Mouse (Mus musculus) MEL (cell line): ENCODE data around the gene Clca3b. TPM values are rescaled to one million over a fixed set of nuclear protein-coding genes. Genes with fewer than 3 reads are reported as not detected.

Experiments
- DNase-seq: peaks from one replicate; pipeline ENCODE4 v3.0.0; 2011; ENCODE audit warnings: low read depth, low spot score
- H3K27ac ChIP-seq: 2 replicates; pipeline ENCODE4 v1.5.1; 2012; ENCODE audit warnings: low read depth, mild to moderate bottlenecking, control low read depth, low read length, moderate library complexity; ENCODE audit not compliant: control insufficient read depth
- H3K27me3 ChIP-seq, 2 experiments: fragments of 150-350 bp in 1 of 2; sonication (generic) in 1 of 2; 2 replicates each; pipeline ENCODE4 v1.6.1; 2012; ENCODE audit warnings: low read length in 2 of 2, mild to moderate bottlenecking in 2 of 2, improper control_type of control experiment in 1 of 2, moderate library complexity in 1 of 2; ENCODE audit not compliant: insufficient read depth in 2 of 2, control insufficient read depth in 1 of 2
- H3K36me3 ChIP-seq, 2 experiments: 2 replicates each; pipeline ENCODE4 v1.6.1; 2012 to 2014; ENCODE audit warnings: low read length in 2 of 2, improper control_type of control experiment in 1 of 2, inconsistent platforms in 1 of 2, mild to moderate bottlenecking in 1 of 2; ENCODE audit not compliant: insufficient read depth in 2 of 2, control insufficient read depth in 1 of 2
- H3K4me1 ChIP-seq, 2 experiments: fragments of 150-350 bp in 1 of 2; sonication (generic) in 1 of 2; 2 replicates each; pipeline ENCODE4 v1.6.1; 2012; ENCODE audit warnings: low read length in 2 of 2, improper control_type of control experiment in 1 of 2, mild to moderate bottlenecking in 1 of 2; ENCODE audit not compliant: insufficient read depth in 2 of 2, control insufficient read depth in 1 of 2
- H3K4me3 ChIP-seq, 2 experiments: fragments of 150-350 bp in 1 of 2; sonication (generic) in 1 of 2; 2 replicates each; pipeline ENCODE4 v1.5.1; 2012; ENCODE audit warnings: low read depth in 2 of 2, low read length in 2 of 2, mild to moderate bottlenecking in 2 of 2, moderate library complexity in 2 of 2, control low read depth in 1 of 2, improper control_type of control experiment in 1 of 2; ENCODE audit not compliant: control insufficient read depth in 1 of 2, insufficient read depth in 1 of 2
- H3K79me2 ChIP-seq: 2 replicates; pipeline ENCODE4 v1.6.1; 2012; ENCODE audit warnings: mild to moderate bottlenecking, low read length, moderate library complexity; ENCODE audit not compliant: control insufficient read depth, poor library complexity, insufficient read depth
- H3K9ac ChIP-seq: 2 replicates; pipeline ENCODE4 v1.6.1; 2012; ENCODE audit warnings: low read depth, mild to moderate bottlenecking, control low read depth, low read length, moderate library complexity; ENCODE audit not compliant: control insufficient read depth, poor library complexity, severe bottlenecking
- H3K9me3 ChIP-seq: fragments of 150-350 bp; sonication (generic); replicated peaks from 2 replicates; pipeline ENCODE4 v1.6.1; 2012; ENCODE audit warnings: mild to moderate bottlenecking, low read length, improper control_type of control experiment, moderate library complexity; ENCODE audit not compliant: insufficient read depth
- CTCF ChIP-seq, 3 experiments: IDR thresholded peaks in 2 of 3; conservative IDR thresholded peaks in 1 of 3; 2 replicates each; pipeline ENCODE4 v1.5.1; 2011 to 2012; ENCODE audit warnings: low read length in 3 of 3, low read depth in 2 of 3, mild to moderate bottlenecking in 2 of 3, improper control_type of control experiment in 1 of 3, inconsistent platforms in 1 of 3, mixed read lengths in 1 of 3, moderate library complexity in 1 of 3; ENCODE audit not compliant: control insufficient read depth in 1 of 3, insufficient read depth in 1 of 3, poor library complexity in 1 of 3, severe bottlenecking in 1 of 3
- EP300 ChIP-seq, 2 experiments: IDR thresholded peaks; 2 replicates each; pipeline ENCODE4 v1.6.1; 2011; ENCODE audit warnings: improper control_type of control experiment in 2 of 2, low read length in 2 of 2, low read depth in 1 of 2, mild to moderate bottlenecking in 1 of 2
- ETS1 ChIP-seq: IDR thresholded peaks from 2 replicates; pipeline ENCODE4 v1.6.1; 2012; ENCODE audit warnings: low read depth, mild to moderate bottlenecking, inconsistent platforms, low read length, improper control_type of control experiment, moderate library complexity
- GABPA ChIP-seq: IDR thresholded peaks from 2 replicates; pipeline ENCODE4 v1.6.1; 2012; ENCODE audit warnings: low read depth, mild to moderate bottlenecking, inconsistent platforms, low read length, improper control_type of control experiment, moderate library complexity
- GATA1 ChIP-seq: IDR thresholded peaks from 2 replicates; pipeline ENCODE4 v1.6.1; 2011; ENCODE audit warnings: low read depth, low read length, improper control_type of control experiment
- JUND ChIP-seq: IDR thresholded peaks from 2 replicates; pipeline ENCODE4 v1.6.1; 2011; ENCODE audit warnings: low read depth, mild to moderate bottlenecking, improper control_type of control experiment, low read length
- KAT2A ChIP-seq: conservative IDR thresholded peaks from 2 replicates; pipeline ENCODE4 v1.6.1; 2012; ENCODE audit warnings: low read depth, low read length, improper control_type of control experiment, inconsistent platforms
- MAX ChIP-seq: IDR thresholded peaks from 2 replicates; pipeline ENCODE4 v1.6.1; 2011; ENCODE audit warnings: low read length, improper control_type of control experiment
- MXI1 ChIP-seq: IDR thresholded peaks from 2 replicates; pipeline ENCODE4 v1.6.1; 2011; ENCODE audit warnings: mild to moderate bottlenecking, low read depth, low read length, improper control_type of control experiment
- MYB ChIP-seq: IDR thresholded peaks from 2 replicates; pipeline ENCODE4 v1.6.1; 2011; ENCODE audit warnings: mild to moderate bottlenecking, low read depth, low read length, improper control_type of control experiment
- MYC ChIP-seq: IDR thresholded peaks from 2 replicates; pipeline ENCODE4 v1.6.1; 2011; ENCODE audit warnings: low read depth, mild to moderate bottlenecking, low read length, improper control_type of control experiment, moderate library complexity
- NELFE ChIP-seq: IDR thresholded peaks from 2 replicates; pipeline ENCODE4 v1.6.1; 2011; ENCODE audit warnings: low read depth, low read length, improper control_type of control experiment
- POLR2A ChIP-seq, 2 experiments: IDR thresholded peaks; 2 replicates each; pipeline ENCODE4 v1.6.1; 2011 to 2012; ENCODE audit warnings: low read length in 2 of 2, mild to moderate bottlenecking in 2 of 2, control low read depth in 1 of 2, improper control_type of control experiment in 1 of 2, low read depth in 1 of 2, moderate library complexity in 1 of 2; ENCODE audit not compliant: control insufficient read depth in 1 of 2, insufficient read depth in 1 of 2, poor library complexity in 1 of 2
- POLR2AphosphoS5 ChIP-seq: IDR thresholded peaks from 2 replicates; pipeline ENCODE4 v1.6.1; 2012; ENCODE audit warnings: low read depth, borderline replicate concordance, mild to moderate bottlenecking, inconsistent platforms, low read length, moderate library complexity, mixed read lengths
- RAD21 ChIP-seq: IDR thresholded peaks from 2 replicates; pipeline ENCODE4 v1.6.1; 2011; ENCODE audit warnings: mild to moderate bottlenecking, low read depth, low read length, improper control_type of control experiment
- RCOR1 ChIP-seq: IDR thresholded peaks from 2 replicates; pipeline ENCODE4 v1.6.1; 2012; ENCODE audit warnings: low read depth, mild to moderate bottlenecking, inconsistent platforms, low read length, improper control_type of control experiment
- SIN3A ChIP-seq: IDR thresholded peaks from 2 replicates; pipeline ENCODE4 v1.6.1; 2012; ENCODE audit warnings: low read length, improper control_type of control experiment, inconsistent platforms
- SMC3 ChIP-seq: IDR thresholded peaks from 2 replicates; pipeline ENCODE4 v1.6.1; 2011; ENCODE audit warnings: low read depth, low read length, improper control_type of control experiment
- TAL1 ChIP-seq: IDR thresholded peaks from 2 replicates; pipeline ENCODE4 v1.6.1; 2012; ENCODE audit warnings: mild to moderate bottlenecking, inconsistent platforms, low read length, moderate library complexity, mixed read lengths
- TBP ChIP-seq: IDR thresholded peaks from 2 replicates; pipeline ENCODE4 v1.8.0; 2011; ENCODE audit warnings: low read depth, low read length, improper control_type of control experiment
- TCF12 ChIP-seq: IDR thresholded peaks from 2 replicates; pipeline ENCODE4 v1.6.1; 2014; ENCODE audit warnings: low read depth, mild to moderate bottlenecking, inconsistent platforms, low read length, improper control_type of control experiment, moderate library complexity
- ZC3H11A ChIP-seq: IDR thresholded peaks from 2 replicates; pipeline ENCODE4 v1.6.1; 2012; ENCODE audit warnings: low read depth, mild to moderate bottlenecking, inconsistent platforms, low read length, improper control_type of control experiment
- ZNF384 ChIP-seq: IDR thresholded peaks from 2 replicates; pipeline ENCODE4 v1.6.1; 2012; ENCODE audit warnings: low read depth, mild to moderate bottlenecking, inconsistent platforms, low read length, improper control_type of control experiment
- polyA plus RNA-seq, 2 experiments: library from polyadenylated mRNA; stranded (reverse) in 1 of 2; unstranded in 1 of 2; fragments of >175 nt in 1 of 2; fragments of >200 nt in 1 of 2; gene quantifications; 2 replicates each; pipeline versions ENCODE4 v1.2.1 to v1.2.4; 2012; ENCODE audit warnings: low replicate concordance in 2 of 2, low read depth in 1 of 2; ENCODE audit not compliant: insufficient read length in 2 of 2, insufficient read depth in 1 of 2, missing spikeins in 1 of 2
- total RNA-seq: library from RNA; depleted of rRNA; stranded (reverse); fragments of 300-350 nt; gene quantifications from 2 replicates; pipeline ENCODE4 v1.2.3, GENCODE M21; 2012

The Clca3b gene
- total and polyA plus RNA-seq, 3 experiments: 0.11 TPM; not detected in 2

- no peak overlapping the region for H3K9ac ChIP-seq
- no peaks in the 10 kb centered on the region for H3K79me2 ChIP-seq
- TF ChIP-seq EP300 (IDR thresholded peaks at IDR 0.05; ENCODE audit: low read depth in 1 of 2, low read length in 2 of 2) (no peak), CTCF (IDR thresholded peaks at IDR 0.05 in 2 of 3, conservative IDR thresholded peaks at IDR 0.05 in 1 of 3; ENCODE audit: control insufficient read depth in 1 of 3, insufficient read depth in 1 of 3, low read depth in 2 of 3, low read length in 3 of 3, poor library complexity in 1 of 3, severe bottlenecking in 1 of 3) (peak; percentile 56 to 82 (median 72)), ZC3H11A (peak; percentile 50), SMC3 (peak; percentile 76), RAD21 (peak; percentile 72), JUND (no peak)
- TF ChIP-seq, all 39 proteins: peak for 4
- Histone ChIP-seq H3K4me1 (peaks cover 2 to 3% of the 10 kb centered on the region in 2 experiments; a peak in 3 of 4 replicates), H3K9me3 (no peaks in the 10 kb centered on the region), H3K27ac (no peak overlapping the region), H3K4me3 (no peak overlapping the region), H3K27me3 (no peaks in the 10 kb centered on the region), H3K36me3 (peaks cover 0 to 7% of the 10 kb centered on the region in 2 experiments; a peak in 2 of 4 replicates)
- DNase-seq: peak; percentile 81
Observed at GRCm38 (mm10) chr3:144801861-144802260, 47.3 kb downstream of the Clca3b start.

- Histone ChIP-seq H3K9ac (peak overlapping the region; percentile 87), H3K36me3 (peaks cover 0 to 19% of the 10 kb centered on the region in 2 experiments; a peak in 2 of 4 replicates), H3K27me3 (no peaks in the 10 kb centered on the region), H3K27ac (peak overlapping the region; percentile 98), H3K9me3 (no peaks in the 10 kb centered on the region), H3K4me1 (peaks cover 16 to 25% of the 10 kb centered on the region in 2 experiments), H3K79me2 (no peaks in the 10 kb centered on the region), H3K4me3 (peak overlapping the region; percentile 61 to 82)
- TF ChIP-seq EP300 (IDR thresholded peaks at IDR 0.05; ENCODE audit: low read depth in 1 of 2, low read length in 2 of 2) (peak; percentile 90 to 93), TBP (peak; percentile 41; the same call in 1 of the 2 replicates), RCOR1 (0 out of 2 replicates have a peak, but pooled peaks have one; percentile 11), TAL1 (peak; percentile 46; the same call in 1 of the 2 replicates), JUND (no peak), ETS1 (peak; percentile 63; the same call in 1 of the 2 replicates), MXI1 (peak; percentile 54), SIN3A (peak; percentile 55), KAT2A (no peak), GABPA (no peak), POLR2A (IDR thresholded peaks at IDR 0.05; ENCODE audit: control insufficient read depth in 1 of 2, insufficient read depth in 1 of 2, low read depth in 1 of 2, low read length in 2 of 2, poor library complexity in 1 of 2) (peak in 1 of 2 experiments; percentile 32; a peak in 1 of 4 replicates), CTCF (IDR thresholded peaks at IDR 0.05 in 2 of 3, conservative IDR thresholded peaks at IDR 0.05 in 1 of 3; ENCODE audit: control insufficient read depth in 1 of 3, insufficient read depth in 1 of 3, low read depth in 2 of 3, low read length in 3 of 3, poor library complexity in 1 of 3, severe bottlenecking in 1 of 3) (no peak), POLR2AphosphoS5 (no peak), GATA1 (peak; percentile 69), MAX (peak; percentile 19; the same call in 1 of the 2 replicates), NELFE (peak; percentile 19; the same call in 1 of the 2 replicates), TCF12 (peak; percentile 78), MYB (peak; percentile 88), ZNF384 (peak; percentile 68), MYC (0 out of 2 replicates have a peak, but pooled peaks have one; percentile 25)
- peak; percentile 77 for DNase-seq
Observed at GRCm38 (mm10) chr3:144785181-144786148, 63.7 kb downstream of the Clca3b start.
